Mouse (Mus musculus): ENCODE results near the gene St3gal6.

GRCm38 (mm10) chr16:58444735-58445134 lies 79.3 kb downstream of the St3gal6 start:
- TF ChIP-seq TAL1 (IDR thresholded peaks at IDR 0.05; ENCODE audit: low read length) (no peak), GATA1 (IDR thresholded peaks at IDR 0.05; ENCODE audit: low read length) (no peak)
